Mouse (Mus musculus) adrenal gland, adult 18-20 months (tissue): ENCODE measurements around the gene Ccl28. TPM values are rescaled to one million over a fixed set of nuclear protein-coding genes. Genes with fewer than 3 reads are reported as not detected.

ENCODE experiments used
- total RNA-seq, 2 experiments: library from RNA; stranded (reverse); gene quantifications; 1 replicate in 1 of 2; 2 replicates in 1 of 2; pipeline ENCODE4 v1.2.3; 2021

The Ccl28 gene
- total RNA-seq, 2 experiments from 2014 or later, result 0.19 to 0.33 TPM

Other genes with a start within 250 kb of the Ccl28 start
- 100 to 1,000 TPM in 1 of 2 experiments, 10 to 100 TPM in 1; 94.4 to 141 TPM for gene Paip1, start 195.2 kb upstream of the Ccl28 start, total RNA-seq
- 10 to 100 TPM; 12.4 to 17.1 TPM for gene 4833420G17Rik, start 161.1 kb upstream of the Ccl28 start, total RNA-seq
- gene Tmem267, start 135.8 kb upstream of the Ccl28 start, total RNA-seq, result 10 to 100 TPM; 12.3 to 13.8 TPM
- 1 to 10 TPM; 1.1 to 1.2 TPM for gene 3110070M22Rik, start 135.4 kb upstream of the Ccl28 start, total RNA-seq
- 100 to 1,000 TPM; 226 to 399 TPM for gene Hmgcs1, start 66.6 kb downstream of the Ccl28 start, total RNA-seq
- 1 to 10 TPM; 1.2 to 1.6 TPM for gene Nim1k, start 132.1 kb downstream of the Ccl28 start, total RNA-seq
- gene Zfp131, start 167.1 kb downstream of the Ccl28 start, total RNA-seq, result 10 to 100 TPM; 38.3 to 39.2 TPM
- gene AF067063, start 206.4 kb downstream of the Ccl28 start, total RNA-seq, result not detected
- gene D13Ertd608e, start 212.2 kb downstream of the Ccl28 start, total RNA-seq, result not detected